Mouse (Mus musculus): ENCODE measurements at regions not wholly inside any gene's neighbourhood (a gene's known extent, or its start where the extent isn't known, plus 50 kb on each side); places are given as distances from the start of the nearest gene placed in this dataset.

DNA sequence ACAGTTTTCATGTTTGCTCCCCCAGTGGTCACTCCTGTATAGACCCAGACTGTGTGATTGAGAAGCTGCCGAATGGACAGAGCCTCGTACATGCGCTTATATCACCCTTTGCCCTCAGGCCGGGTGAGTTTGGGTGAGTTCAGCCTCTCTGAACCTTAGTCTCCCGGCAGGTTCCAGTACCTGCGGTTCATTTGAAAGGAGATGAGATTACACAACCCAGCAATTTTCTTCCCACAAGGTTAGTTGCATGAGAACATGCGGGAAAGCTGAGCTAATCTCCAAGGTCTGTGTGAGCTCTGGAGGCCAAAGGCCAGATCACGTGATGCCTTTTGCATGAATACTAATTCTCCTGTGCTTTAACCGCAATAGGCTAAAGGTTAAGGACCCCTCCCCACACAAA lies 378.1 kb upstream of the Tbx3 start:
- H3K4me2 ChIP-seq (ENCODE audit: low read depth, low read length), result no peak overlapping the region
- WGBS (ENCODE audit: insufficient replicate concordance), result 52% methylated on average over 9 of the region's 9 CpGs
- H3K4me1 ChIP-seq (ENCODE audit: insufficient read depth), result 0 out of 2 replicates have a peak, but pooled peaks cover 4% of the 10 kb centered on the region
- H3K9me3 ChIP-seq (ENCODE audit: low read length), result peaks cover 2% of the 10 kb centered on the region; the same call in 1 of the 2 replicates
- DNase-seq (no peak), ATAC-seq (peak; percentile 71)
- TF ChIP-seq CTCF (IDR thresholded peaks at IDR 0.05; ENCODE audit: low read depth), result peak; percentile 2; the same call in 1 of the 2 replicates
- TF ChIP-seq EP300 (IDR thresholded peaks at IDR 0.05; ENCODE audit: low read depth), result no peak
- H3K27me3 ChIP-seq (ENCODE audit: insufficient read depth, low read length), result no peaks in the 10 kb centered on the region
- H3K36me3 ChIP-seq (replicated peaks; ENCODE audit: insufficient read depth, low read length), result no peaks in the 10 kb centered on the region
- no peak overlapping the region for H3K4me3 ChIP-seq (ENCODE audit: low read depth, low read length)
- no peak overlapping the region for H3K9ac ChIP-seq (replicated peaks)
- no peak overlapping the region for H3K27ac ChIP-seq (ENCODE audit: low read depth)

DNA sequence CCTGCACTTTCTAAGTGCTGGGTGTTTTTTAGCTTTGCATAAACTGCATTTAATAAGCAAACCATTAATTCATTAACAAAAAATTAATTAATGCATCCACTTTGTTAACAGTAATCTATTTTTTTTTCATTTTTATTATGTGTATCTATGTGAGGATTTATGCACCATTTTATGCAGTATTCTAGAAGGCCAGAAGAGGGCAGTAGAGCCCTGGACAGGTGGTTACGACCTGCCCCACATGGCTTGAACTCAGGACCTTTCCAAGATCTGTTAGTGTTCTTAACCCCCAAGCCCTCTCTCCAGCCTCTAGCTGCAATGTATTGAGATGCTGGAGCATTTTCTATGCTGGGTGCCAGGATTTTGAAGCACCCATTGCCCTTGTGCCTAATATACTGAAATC lies 377.6 kb upstream of the Tbx3 start:
- 79% methylated on average over 1 of the region's 1 CpGs for whole genome bisulfite sequencing (ENCODE audit: insufficient replicate concordance)

DNA sequence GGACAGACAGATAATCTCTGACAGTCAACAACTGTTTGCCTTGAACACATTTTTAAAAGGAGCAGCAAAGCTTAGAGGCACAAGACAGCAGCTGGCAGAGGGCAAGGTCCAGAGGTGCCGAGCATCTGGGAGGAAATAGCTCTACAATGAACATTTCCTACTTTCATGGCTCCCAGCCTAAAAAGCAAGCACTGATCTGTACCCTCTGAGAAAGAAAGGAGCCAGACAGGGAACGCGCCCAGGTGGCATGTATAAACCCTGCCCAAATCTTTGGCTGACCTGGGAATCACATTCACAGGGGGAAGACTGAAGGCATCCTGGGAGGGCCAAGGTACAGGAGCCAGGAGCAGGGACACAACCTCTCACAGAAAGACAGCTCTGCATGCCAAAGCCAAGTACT lies 371.2 kb upstream of the Tbx3 start:
- TF ChIP-seq CTCF (IDR thresholded peaks at IDR 0.05; ENCODE audit: low read depth) (no peak), EP300 (IDR thresholded peaks at IDR 0.05; ENCODE audit: low read depth) (no peak)
- no peaks in the 10 kb centered on the region for H3K27me3 ChIP-seq (ENCODE audit: insufficient read depth, low read length)
- H3K4me2 ChIP-seq (ENCODE audit: low read depth, low read length), result no peak overlapping the region
- 54% methylated on average over 3 of the region's 3 CpGs for WGBS (ENCODE audit: insufficient replicate concordance)
- no peak overlapping the region for H3K4me3 ChIP-seq (ENCODE audit: low read depth, low read length)
- ATAC-seq (no peak), DNase-seq (no peak)
- no peak overlapping the region for H3K9ac ChIP-seq (replicated peaks)
- H3K27ac ChIP-seq (ENCODE audit: low read depth), result no peak overlapping the region
- H3K36me3 ChIP-seq (replicated peaks; ENCODE audit: insufficient read depth, low read length), result no peaks in the 10 kb centered on the region
- H3K4me1 ChIP-seq (ENCODE audit: insufficient read depth), result no peaks in the 10 kb centered on the region
- H3K9me3 ChIP-seq (ENCODE audit: low read length), result no peaks in the 10 kb centered on the region

More for the DNA sequence above, 377.6 kb upstream of the Tbx3 start:
- Histone ChIP-seq H3K9me3 (ENCODE audit: low read length) (peaks cover 2% of the 10 kb centered on the region; the same call in 1 of the 2 replicates), H3K4me3 (ENCODE audit: low read depth, low read length) (no peak overlapping the region), H3K4me2 (ENCODE audit: low read depth, low read length) (no peak overlapping the region), H3K4me1 (ENCODE audit: insufficient read depth) (0 out of 2 replicates have a peak, but pooled peaks cover 4% of the 10 kb centered on the region), H3K9ac (replicated peaks) (no peak overlapping the region), H3K36me3 (replicated peaks; ENCODE audit: insufficient read depth, low read length) (no peaks in the 10 kb centered on the region), H3K27me3 (ENCODE audit: insufficient read depth, low read length) (no peaks in the 10 kb centered on the region), H3K27ac (ENCODE audit: low read depth) (no peak overlapping the region)
- DNase-seq, result no peak
- ATAC-seq, result no peak
- TF ChIP-seq EP300 (IDR thresholded peaks at IDR 0.05; ENCODE audit: low read depth) (no peak), CTCF (IDR thresholded peaks at IDR 0.05; ENCODE audit: low read depth) (peak; percentile 41; the same call in 1 of the 2 replicates)

DNA sequence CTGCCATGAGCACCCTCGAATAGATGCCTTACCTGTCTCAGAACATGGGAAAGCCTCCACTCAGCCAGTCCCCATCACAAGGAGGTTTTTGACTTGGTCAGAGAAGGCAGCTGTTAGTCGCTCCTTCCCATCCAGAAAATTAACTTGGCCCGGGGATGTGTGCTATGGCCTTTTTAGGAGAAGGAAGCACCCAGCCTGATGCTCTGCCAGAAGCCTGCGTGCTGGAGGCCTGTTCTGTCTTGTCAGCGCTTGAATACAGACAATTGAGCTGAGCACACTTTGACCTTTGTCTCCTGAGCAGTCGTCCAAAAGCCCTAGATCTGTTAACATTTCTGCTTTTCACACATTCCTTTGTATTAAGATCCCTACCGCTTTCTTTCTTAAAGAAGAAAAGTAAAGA lies 370.4 kb upstream of the Tbx3 start:
- Histone ChIP-seq H3K27me3 (ENCODE audit: insufficient read depth, low read length) (no peaks in the 10 kb centered on the region), H3K4me1 (ENCODE audit: insufficient read depth) (no peaks in the 10 kb centered on the region), H3K36me3 (replicated peaks; ENCODE audit: insufficient read depth, low read length) (no peaks in the 10 kb centered on the region), H3K4me3 (ENCODE audit: low read depth, low read length) (no peak overlapping the region), H3K4me2 (ENCODE audit: low read depth, low read length) (no peak overlapping the region), H3K9ac (replicated peaks) (no peak overlapping the region), H3K27ac (ENCODE audit: low read depth) (no peak overlapping the region), H3K9me3 (ENCODE audit: low read length) (no peaks in the 10 kb centered on the region)
- ATAC-seq, result no peak
- no peak for DNase-seq
- TF ChIP-seq EP300 (IDR thresholded peaks at IDR 0.05; ENCODE audit: low read depth), result no peak
- no peak for TF ChIP-seq CTCF (IDR thresholded peaks at IDR 0.05; ENCODE audit: low read depth)
- 36% methylated on average over 7 of the region's 7 CpGs for WGBS (ENCODE audit: insufficient replicate concordance)

DNA sequence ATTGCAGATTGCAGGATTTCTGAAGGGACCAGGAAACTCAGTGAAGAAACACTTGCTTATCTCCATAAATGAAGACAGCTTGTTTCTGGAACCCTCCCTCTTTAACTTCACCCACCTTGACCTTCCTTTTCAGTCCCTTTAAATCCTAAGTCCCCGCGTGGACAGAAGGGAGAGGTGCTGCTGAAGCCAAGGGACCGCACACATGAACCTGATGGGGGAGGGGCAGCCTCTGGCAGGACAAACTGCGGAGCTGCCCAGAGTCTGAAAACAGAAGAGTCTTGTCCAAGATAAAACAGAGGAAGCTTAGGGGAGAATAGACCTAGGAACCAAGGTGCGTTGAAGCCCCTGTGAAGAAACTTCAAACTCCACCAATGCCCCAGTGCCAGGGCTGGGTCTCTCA lies 368.9 kb upstream of the Tbx3 start:
- no peak overlapping the region for H3K27ac ChIP-seq (ENCODE audit: low read depth)

DNA sequence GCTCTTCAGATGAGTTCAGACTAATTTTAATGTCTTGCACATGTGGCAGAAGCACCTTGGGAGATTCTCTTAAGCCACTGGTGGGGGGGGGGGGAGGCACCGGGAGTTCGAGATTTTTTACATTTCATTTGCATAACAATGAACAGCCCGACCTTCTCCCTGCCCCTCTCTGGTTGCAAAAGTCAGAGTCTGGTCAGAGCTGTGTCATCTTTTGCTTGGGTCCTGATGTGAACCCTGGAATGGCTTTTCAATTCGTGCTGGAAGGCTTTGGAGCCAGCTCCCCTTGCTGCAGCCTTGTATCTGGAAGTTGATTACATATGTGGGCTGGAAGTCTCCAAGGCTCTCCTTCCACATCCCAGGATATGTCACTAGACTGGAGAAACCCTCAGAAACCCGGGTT lies 365.7 kb upstream of the Tbx3 start:
- 14% methylated on average over 5 of the region's 5 CpGs for WGBS (ENCODE audit: insufficient replicate concordance)
- TF ChIP-seq CTCF (IDR thresholded peaks at IDR 0.05; ENCODE audit: low read depth), result no peak
- TF ChIP-seq EP300 (IDR thresholded peaks at IDR 0.05; ENCODE audit: low read depth), result no peak
- no peaks in the 10 kb centered on the region for H3K4me1 ChIP-seq (ENCODE audit: insufficient read depth)
- H3K4me3 ChIP-seq (ENCODE audit: low read depth, low read length), result no peak overlapping the region
- no peak overlapping the region for H3K4me2 ChIP-seq (ENCODE audit: low read depth, low read length)
- no peak overlapping the region for H3K9ac ChIP-seq (replicated peaks)
- no peaks in the 10 kb centered on the region for H3K9me3 ChIP-seq (ENCODE audit: low read length)
- ATAC-seq, result no peak
- H3K36me3 ChIP-seq (replicated peaks; ENCODE audit: insufficient read depth, low read length), result no peaks in the 10 kb centered on the region
- DNase-seq, result no peak
- no peaks in the 10 kb centered on the region for H3K27me3 ChIP-seq (ENCODE audit: insufficient read depth, low read length)
- no peak overlapping the region for H3K27ac ChIP-seq (ENCODE audit: low read depth)

More for the DNA sequence above, 368.9 kb upstream of the Tbx3 start:
- no peak for ATAC-seq
- Histone ChIP-seq H3K27me3 (ENCODE audit: insufficient read depth, low read length) (no peaks in the 10 kb centered on the region), H3K9ac (replicated peaks) (no peak overlapping the region), H3K36me3 (replicated peaks; ENCODE audit: insufficient read depth, low read length) (no peaks in the 10 kb centered on the region), H3K4me2 (ENCODE audit: low read depth, low read length) (no peak overlapping the region), H3K9me3 (ENCODE audit: low read length) (no peaks in the 10 kb centered on the region), H3K4me3 (ENCODE audit: low read depth, low read length) (no peak overlapping the region), H3K4me1 (ENCODE audit: insufficient read depth) (no peaks in the 10 kb centered on the region)
- 37% methylated on average over 5 of the region's 5 CpGs for WGBS (ENCODE audit: insufficient replicate concordance)
- TF ChIP-seq CTCF (IDR thresholded peaks at IDR 0.05; ENCODE audit: low read depth), result no peak
- TF ChIP-seq EP300 (IDR thresholded peaks at IDR 0.05; ENCODE audit: low read depth), result no peak
- peak; percentile 25 for DNase-seq

DNA sequence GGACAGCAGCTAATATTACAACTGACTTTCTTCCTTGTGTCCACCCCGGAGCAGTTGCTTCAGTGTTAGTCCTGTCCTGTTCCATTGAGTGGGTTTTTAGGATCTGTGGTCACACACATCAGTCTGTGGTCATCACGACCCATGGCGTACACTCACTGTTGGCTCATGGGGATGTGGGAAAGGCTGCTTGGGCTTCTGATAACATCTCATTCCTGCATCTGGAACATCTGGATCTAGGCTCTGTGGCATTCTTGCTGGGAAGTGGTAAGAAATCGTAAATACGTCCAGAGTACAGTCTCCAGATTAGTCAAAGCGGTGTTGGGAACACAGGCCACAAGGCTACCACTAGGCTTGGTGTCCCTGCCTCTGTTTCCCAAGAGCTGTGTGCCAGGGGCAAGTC lies 362.7 kb upstream of the Tbx3 start:
- TF ChIP-seq CTCF (IDR thresholded peaks at IDR 0.05; ENCODE audit: low read depth), result no peak
- TF ChIP-seq EP300 (IDR thresholded peaks at IDR 0.05; ENCODE audit: low read depth), result no peak
- Histone ChIP-seq H3K36me3 (replicated peaks; ENCODE audit: insufficient read depth, low read length) (no peaks in the 10 kb centered on the region), H3K4me2 (ENCODE audit: low read depth, low read length) (no peak overlapping the region), H3K4me1 (ENCODE audit: insufficient read depth) (no peaks in the 10 kb centered on the region), H3K9ac (replicated peaks) (no peak overlapping the region), H3K27me3 (ENCODE audit: insufficient read depth, low read length) (no peaks in the 10 kb centered on the region), H3K27ac (ENCODE audit: low read depth) (no peak overlapping the region), H3K4me3 (ENCODE audit: low read depth, low read length) (no peak overlapping the region), H3K9me3 (ENCODE audit: low read length) (no peaks in the 10 kb centered on the region)
- no peak for ATAC-seq
- no peak for DNase-seq
- WGBS (ENCODE audit: insufficient replicate concordance), result 76% methylated on average over 6 of the region's 6 CpGs
